Mouse (Mus musculus): ENCODE measurements around the gene Snd1. TPM values are rescaled to one million over a fixed set of nuclear protein-coding genes. Genes with fewer than 3 reads are reported as not detected.

The Snd1 gene
- total RNA-seq, 2 experiments from 2014 or later = 110 to 112 TPM

DNA sequence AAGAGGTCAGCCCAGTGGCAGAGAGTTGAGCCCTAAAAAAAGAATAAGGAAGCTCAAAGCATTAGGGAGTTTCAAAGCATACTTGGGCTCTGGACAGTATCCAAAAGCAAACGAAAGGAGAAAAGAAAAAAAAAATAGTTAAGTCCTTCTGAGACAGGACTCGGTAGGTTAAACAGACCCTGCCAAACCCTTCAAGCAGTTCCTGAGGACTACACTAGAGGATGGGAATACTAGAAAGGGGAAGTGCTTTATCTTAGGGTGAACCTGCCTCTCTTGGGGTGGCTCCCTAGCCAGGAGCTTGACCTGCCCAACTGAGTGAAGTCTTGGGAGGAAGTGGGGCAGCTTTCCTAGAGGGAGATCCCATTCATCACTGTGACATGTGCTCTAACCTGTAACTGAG, 248.1 kb downstream of the Snd1 start:
- TF ChIP-seq CTCF (conservative IDR thresholded peaks at IDR 0.05) = no peak
- Histone ChIP-seq H3K27ac (no peak overlapping the region), H3K4me3 (no peak overlapping the region)

DNA sequence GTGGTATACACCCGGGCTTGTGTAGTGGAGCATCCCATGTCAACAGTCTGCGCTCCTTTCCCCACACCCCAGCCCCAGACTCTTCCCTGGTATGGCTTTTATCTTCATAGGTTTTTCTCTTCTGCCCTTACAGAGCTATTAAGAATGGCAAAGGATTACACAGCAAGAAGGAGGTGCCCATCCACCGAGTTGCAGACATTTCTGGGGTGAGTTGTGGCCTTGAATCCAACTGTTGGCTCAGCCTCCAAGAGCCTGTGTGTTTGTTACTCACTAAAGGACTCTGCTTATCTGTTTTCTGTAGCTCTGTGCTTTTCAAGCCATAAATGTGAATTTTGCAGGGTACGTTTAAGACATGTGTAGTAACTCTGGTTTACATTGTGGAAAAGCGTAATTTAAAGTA, 249.8 kb downstream of the Snd1 start:
- H3K4me3 ChIP-seq = no peak overlapping the region
- no peak for TF ChIP-seq CTCF (conservative IDR thresholded peaks at IDR 0.05)
- H3K27ac ChIP-seq = no peak overlapping the region
- no peak for DNase-seq (ENCODE audit: low spot score in 2 of 2)

More for the DNA sequence above, 248.1 kb downstream of the Snd1 start:
- DNase-seq (ENCODE audit: low spot score in 2 of 2) = no peak

DNA sequence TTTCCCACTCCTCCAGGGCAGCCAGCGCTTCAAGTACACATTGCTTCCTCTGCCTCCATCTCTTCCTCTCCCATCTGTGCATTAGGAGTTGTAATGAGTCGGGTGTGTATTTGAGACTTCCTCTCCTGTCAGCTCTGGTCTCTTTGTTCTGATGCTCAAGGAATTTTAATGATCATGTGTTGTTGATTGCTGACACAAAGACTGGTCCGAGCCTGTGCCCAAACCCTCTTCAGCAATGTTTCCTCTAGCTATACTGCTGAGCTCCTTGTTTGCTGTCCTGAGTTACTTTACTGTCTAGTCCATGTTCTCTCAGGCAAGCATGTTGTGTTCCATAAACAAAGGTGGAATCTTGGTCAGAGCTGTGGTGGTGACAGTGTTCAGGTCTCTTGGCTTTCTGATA, 254.3 kb downstream of the Snd1 start:
- peak in 1 of 2 experiments; percentile 26 for DNase-seq (ENCODE audit: low spot score in 2 of 2)
- TF ChIP-seq CTCF (conservative IDR thresholded peaks at IDR 0.05) = no peak
- Histone ChIP-seq H3K4me3 (no peak overlapping the region), H3K27ac (peak overlapping the region; percentile 65; the same call in 1 of the 2 replicates)

DNA sequence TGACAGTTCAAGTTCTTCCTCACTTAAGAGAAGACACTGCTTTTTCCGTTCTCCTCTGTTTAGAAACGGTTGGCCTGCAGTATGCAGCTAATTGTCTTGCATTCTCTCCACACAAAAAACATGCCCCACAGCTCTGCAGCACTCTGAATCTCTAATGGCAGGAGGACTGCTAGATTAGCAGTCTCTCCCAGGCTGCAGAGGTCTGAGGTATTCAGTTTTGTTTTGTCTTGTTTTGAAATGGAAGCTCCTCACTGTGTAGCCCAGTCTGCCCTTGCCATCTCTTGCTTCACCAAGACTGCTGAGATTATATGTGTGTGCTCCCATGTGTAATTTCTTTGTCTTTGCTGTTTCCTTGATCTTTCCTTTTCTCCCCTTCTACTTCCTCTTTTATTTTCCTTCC, 254.7 kb downstream of the Snd1 start:
- Histone ChIP-seq H3K27ac (peak overlapping the region; percentile 65; the same call in 1 of the 2 replicates), H3K4me3 (no peak overlapping the region)
- no peak for DNase-seq (ENCODE audit: low spot score in 2 of 2)
- TF ChIP-seq CTCF (conservative IDR thresholded peaks at IDR 0.05) = no peak

DNA sequence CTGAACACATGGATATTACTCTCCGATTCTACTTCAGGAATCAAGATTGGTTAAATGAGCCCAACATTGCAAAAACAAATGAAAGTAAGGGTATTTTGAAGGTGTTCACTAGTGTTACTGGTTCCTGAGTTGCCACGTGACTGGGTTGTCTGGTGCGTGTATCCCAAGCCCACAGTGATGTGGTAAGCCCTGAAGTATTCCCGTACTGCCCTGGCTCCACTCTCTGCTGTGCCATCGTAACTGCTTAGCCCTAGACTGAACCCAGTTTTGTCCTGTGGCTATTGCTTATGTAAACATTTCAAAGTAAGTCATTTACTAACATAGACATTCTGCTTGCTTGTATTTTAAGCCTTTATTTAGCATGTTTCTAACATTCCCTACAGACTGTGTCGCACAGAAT, 256.3 kb downstream of the Snd1 start:
- H3K27ac ChIP-seq = no peak overlapping the region
- TF ChIP-seq CTCF (conservative IDR thresholded peaks at IDR 0.05) = no peak
- no peak for DNase-seq (ENCODE audit: low spot score in 2 of 2)
- H3K4me3 ChIP-seq = no peak overlapping the region

DNA sequence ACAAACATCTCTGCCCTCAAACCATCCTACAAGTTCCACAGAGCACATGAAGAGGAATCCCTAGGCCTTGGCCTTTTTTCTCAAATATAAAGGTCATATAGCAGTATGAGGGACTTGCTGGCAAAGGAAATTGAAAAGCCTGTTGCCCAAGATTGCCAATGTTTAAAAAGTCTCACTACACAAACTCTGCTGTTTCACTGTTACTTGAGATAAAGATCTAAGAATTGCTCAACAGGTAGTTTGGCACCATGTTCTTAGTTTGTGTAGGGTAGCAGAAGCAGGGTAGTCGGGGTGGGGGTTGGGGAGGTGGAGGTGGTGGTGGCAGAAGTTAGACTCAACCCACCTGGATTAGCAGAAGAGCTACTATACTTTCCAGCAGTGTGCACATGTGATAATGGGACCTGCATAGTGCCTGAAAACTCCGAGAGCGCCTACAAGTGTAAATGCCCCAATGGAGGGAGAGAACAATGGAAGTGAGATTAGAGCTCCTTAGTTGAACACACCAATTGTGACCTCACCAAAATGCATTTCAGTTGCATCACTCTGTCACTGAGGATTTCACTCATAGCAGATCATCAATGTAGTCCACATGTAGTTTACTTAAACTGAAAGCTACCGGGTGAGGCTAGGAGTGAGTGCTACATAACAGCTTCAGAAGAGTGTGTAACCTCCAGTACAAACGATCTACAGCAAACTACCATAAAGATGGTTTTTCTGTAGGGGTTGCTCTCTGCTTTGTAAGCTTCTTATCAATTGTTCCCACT, 259.1 kb downstream of the Snd1 start:
- no peak for TF ChIP-seq CTCF (conservative IDR thresholded peaks at IDR 0.05)
- Histone ChIP-seq H3K27ac (no peak overlapping the region), H3K4me3 (no peak overlapping the region)
- no peak for DNase-seq (ENCODE audit: low spot score in 2 of 2)

DNA sequence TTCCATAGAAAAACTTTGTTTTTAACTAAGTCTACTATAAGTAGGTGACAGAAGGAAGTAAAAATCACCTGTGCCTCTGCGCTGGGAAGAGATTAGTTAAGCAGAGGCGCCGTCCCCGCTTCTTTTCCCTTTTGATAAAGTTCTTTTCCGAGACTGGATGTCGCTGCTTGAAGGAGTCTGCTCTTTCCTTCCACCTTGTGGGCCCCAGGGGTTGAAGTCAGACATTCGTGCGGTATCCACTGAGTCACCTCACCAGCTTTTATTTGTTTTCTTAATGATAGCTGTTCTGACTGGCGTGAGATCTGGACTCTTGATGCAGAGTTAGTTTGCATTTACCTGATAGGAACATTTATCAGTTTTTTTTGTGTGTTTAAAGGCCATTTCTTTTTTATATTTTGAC, 260.2 kb downstream of the Snd1 start:
- H3K4me3 ChIP-seq = no peak overlapping the region
- TF ChIP-seq CTCF (conservative IDR thresholded peaks at IDR 0.05) = no peak

DNA sequence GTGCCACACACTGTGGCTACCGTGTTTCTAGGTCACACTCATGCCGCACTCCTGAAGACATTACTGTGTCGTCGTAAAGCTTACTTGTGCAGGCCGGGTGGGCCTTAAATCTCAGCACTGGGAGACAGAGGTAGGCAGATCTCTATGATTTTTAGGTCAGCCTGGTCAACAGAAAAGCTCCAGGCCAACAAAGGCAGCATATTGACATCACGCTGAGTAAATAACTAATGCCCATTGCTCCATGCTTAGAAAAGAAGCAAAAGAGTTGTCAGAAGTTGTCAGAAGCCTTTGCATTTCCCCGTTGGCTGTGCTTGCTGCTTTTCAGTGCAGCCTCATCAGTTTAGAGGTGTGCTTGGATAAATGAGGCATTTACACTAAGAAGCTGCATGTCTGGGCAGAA, 261.7 kb downstream of the Snd1 start:
- Histone ChIP-seq H3K27ac (no peak overlapping the region), H3K4me3 (no peak overlapping the region)
- DNase-seq (ENCODE audit: low spot score in 2 of 2) = no peak
- no peak for TF ChIP-seq CTCF (conservative IDR thresholded peaks at IDR 0.05)

More for the DNA sequence above, 260.2 kb downstream of the Snd1 start:
- H3K27ac ChIP-seq = no peak overlapping the region
- DNase-seq (ENCODE audit: low spot score in 2 of 2) = no peak

DNA sequence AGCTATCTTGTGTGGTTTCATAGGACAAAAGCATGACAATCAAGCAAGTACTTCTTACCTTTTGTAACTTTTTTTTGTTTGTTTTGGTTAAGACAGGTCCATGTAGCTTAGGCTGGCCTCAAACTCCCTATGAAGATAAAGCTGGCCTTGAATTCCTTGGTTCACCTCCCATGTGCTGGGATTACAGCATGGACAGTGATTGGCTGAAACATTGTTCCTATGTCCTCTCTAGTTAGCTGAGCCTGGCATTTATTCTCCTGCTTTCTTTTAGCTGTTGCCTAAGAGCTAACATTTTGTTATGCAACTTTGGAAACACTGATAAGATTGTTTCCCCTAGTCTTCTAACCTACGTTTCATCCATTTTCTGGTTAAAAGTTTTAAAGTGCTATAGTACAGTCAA, 262.7 kb downstream of the Snd1 start:
- no peak for TF ChIP-seq CTCF (conservative IDR thresholded peaks at IDR 0.05)
- no peak overlapping the region for H3K27ac ChIP-seq
- no peak for DNase-seq (ENCODE audit: low spot score in 2 of 2)
- no peak overlapping the region for H3K4me3 ChIP-seq

DNA sequence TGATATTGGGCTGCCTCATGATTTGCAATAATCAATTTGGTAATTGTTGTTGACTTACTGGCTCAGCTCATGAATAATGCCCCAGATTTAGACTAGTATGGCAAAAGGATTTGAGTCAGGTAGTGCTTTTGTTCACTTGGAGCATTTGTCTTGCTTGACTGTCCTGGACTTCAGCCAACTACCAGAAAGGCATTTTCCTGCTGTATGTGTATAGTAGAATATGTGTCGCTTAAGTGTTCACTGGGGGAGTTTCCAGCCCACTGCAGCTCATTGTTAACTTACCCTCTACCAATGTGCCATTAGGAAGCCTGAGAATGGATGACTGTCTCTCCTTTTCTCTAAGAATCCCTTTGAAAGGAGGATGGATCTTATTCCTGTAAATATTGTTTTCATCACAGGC, 268.6 kb downstream of the Snd1 start:
- Histone ChIP-seq H3K4me3 (no peak overlapping the region), H3K27ac (peak overlapping the region; percentile 5)
- no peak for DNase-seq (ENCODE audit: low spot score in 2 of 2)
- no peak for TF ChIP-seq CTCF (conservative IDR thresholded peaks at IDR 0.05)

DNA sequence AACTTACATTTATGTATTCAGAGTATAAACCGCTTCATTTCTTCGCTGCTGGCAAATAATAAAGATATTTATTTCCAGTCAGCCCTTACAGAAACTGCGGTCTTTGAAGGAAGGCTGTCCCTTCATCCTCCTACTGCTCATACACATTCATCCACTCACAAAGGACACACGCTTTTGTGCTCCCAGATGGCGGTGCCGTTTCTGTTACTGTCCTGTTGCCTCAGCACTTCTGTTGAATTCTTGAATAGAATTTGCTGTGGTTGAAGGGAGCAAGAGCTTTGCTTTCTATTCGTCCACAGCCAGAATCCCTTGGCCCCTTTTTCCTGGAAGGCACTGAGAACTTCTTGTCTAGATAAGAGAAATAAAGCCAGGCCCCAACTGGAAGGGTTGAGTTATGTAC, 270.9 kb downstream of the Snd1 start:
- peak overlapping the region; percentile 76 for H3K27ac ChIP-seq
- DNase-seq (ENCODE audit: low spot score in 2 of 2) = no peak
- no peak overlapping the region for H3K4me3 ChIP-seq
- TF ChIP-seq CTCF (conservative IDR thresholded peaks at IDR 0.05) = no peak

DNA sequence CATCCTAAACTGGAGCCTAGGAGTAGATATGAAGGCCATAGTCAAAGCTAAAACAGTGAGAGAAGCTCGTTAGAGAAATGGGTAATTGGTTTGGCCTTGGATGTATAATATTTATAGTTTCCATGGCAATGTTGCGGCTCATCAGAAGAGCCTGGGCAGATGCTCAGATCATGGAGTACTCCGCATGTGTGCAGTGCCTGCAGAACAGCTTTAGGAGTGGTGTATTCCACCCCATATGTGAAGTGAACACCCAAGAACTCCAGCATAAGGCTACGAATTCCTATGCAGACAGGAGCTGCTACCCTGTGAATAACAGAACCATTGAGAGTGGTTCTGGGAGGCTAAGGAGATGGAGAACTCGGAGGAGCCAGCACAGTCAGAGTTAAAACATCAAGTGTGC, 272.1 kb downstream of the Snd1 start:
- TF ChIP-seq CTCF (conservative IDR thresholded peaks at IDR 0.05) = no peak
- peak in 1 of 2 experiments; percentile 41 for DNase-seq (ENCODE audit: low spot score in 2 of 2)
- H3K4me3 ChIP-seq = no peak overlapping the region
- peak overlapping the region; percentile 76 for H3K27ac ChIP-seq

DNA sequence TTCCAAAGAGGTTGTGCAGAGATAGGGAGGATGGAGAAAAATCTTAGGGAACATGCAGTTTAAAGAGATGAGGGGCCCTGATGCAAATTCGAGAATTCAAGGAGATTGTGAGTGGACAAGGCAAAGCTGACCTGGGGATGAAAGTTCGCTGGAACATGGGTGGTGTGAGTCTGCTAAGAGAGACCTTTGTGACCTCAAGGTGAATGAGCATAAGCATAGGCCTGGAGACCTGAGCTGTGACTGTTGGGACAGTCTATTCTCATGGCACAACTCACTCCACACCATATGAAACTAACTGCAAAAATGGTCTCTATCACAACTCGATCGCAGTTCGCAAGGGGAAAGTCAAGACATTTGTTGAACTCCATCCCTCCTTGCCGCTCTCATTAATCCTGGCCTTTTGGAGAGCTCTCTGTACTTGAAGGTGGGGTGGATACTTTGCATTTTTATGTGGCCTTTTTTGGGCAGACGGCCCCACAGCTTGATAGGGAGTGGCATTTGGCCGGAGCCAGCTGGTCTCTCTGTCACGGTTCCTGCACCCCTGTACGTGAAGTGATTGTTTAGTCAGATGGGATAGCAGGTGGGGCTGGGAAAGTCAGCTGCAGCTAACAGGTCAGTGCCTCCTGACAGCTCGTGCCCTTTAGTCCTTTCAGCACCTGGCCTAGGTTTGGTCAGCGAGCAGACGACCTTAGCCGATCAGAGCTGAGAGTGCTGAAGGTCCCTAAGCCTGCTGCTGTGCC, 273.2 kb downstream of the Snd1 start:
- H3K27ac ChIP-seq = peak overlapping the region; percentile 28; the same call in 1 of the 2 replicates
- no peak for DNase-seq (ENCODE audit: low spot score in 2 of 2)
- H3K4me3 ChIP-seq = no peak overlapping the region
- no peak for TF ChIP-seq CTCF (conservative IDR thresholded peaks at IDR 0.05)

DNA sequence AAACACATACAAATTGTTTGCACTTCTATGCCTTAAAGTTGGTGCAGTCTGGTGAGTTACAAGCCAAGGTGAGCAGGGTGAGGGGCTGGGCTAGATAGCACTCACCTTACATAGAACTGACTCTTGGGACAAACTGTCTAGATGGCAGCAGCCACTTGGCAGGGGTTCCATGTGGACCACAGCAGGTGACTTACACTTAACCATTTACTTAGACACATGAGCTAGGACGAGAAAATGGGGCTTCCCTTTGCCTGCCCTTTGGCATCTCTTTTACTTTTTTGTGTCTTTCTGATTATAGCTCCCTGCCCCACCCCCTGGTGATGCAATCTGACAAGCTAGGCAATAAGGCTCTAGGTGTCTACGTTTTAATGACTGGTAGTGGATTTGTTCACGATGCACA, 274.3 kb downstream of the Snd1 start:
- DNase-seq (ENCODE audit: low spot score in 2 of 2) = no peak
- no peak for TF ChIP-seq CTCF (conservative IDR thresholded peaks at IDR 0.05)
- no peak overlapping the region for H3K27ac ChIP-seq
- H3K4me3 ChIP-seq = no peak overlapping the region
